Comparison of ENCODE assay signal across 39 mouse cellular contexts in genomic region chr3:138464573-138465147, GRCm38 (mm10). TPM values are rescaled to one million over a fixed set of nuclear protein-coding genes. Genes with fewer than 3 reads are reported as not detected.
A peak's percentile ranks its signal among the peaks of the same experiment; 100 is the strongest.
DNase-seq lines count a peak whose midpoint lies in the region; ATAC-seq and TF ChIP-seq lines count a peak whose summit lies in the region.
"Had no signal": no experiment of that assay in that cellular context is flagged by ENCODE, and none has a peak within 500 bp of the region (broad histone marks: within the 10 kb centered on the region; RNA-seq: fewer than 3 reads in every experiment).

No protein-coding gene starts in this region.

- H3K27me3 ChIP-seq in limb, embryonic 12.5 days = no peaks in the 10 kb centered on the region
- H3K27me3 ChIP-seq in limb, embryonic 10.5 days (ENCODE audit: low read depth, poor library complexity, severe bottlenecking) = no peaks in the 10 kb centered on the region
- no peaks in the 10 kb centered on the region for H3K27me3 ChIP-seq in lung, embryonic 16.5 days (ENCODE audit: control insufficient read depth, insufficient read depth, low read depth, low read length)
- H3K27me3 ChIP-seq in liver, postnatal 0 days (ENCODE audit: insufficient read depth, low read length) = no peaks in the 10 kb centered on the region
- H3K27me3 ChIP-seq: forebrain, embryonic 13.5 days; heart, embryonic 12.5 days; megakaryocyte, embryonic 14.5 days; midbrain, embryonic 12.5 days; neural tube, embryonic 13.5 days had no signal

- ATAC-seq in limb, embryonic 12.5 days (ENCODE audit: insufficient number of reproducible peaks, insufficient read depth, low FRiP score, low TSS enrichment, low read depth) = no peak
- ATAC-seq in lung, embryonic 16.5 days (ENCODE audit: low read depth) = 0 out of 2 replicates have a peak, but pooled peaks have one; percentile 23
- ATAC-seq in liver, postnatal 0 days = peak; percentile 8; the same call in 1 of the 2 replicates
- ATAC-seq: CD4-positive, CD25-positive, alpha-beta regulatory T cell, adult 4 months; forebrain, embryonic 13.5 days; intestine, postnatal 0 days had no signal

- no peak overlapping the region for H3K4me2 ChIP-seq in limb, embryonic 12.5 days
- no peak overlapping the region for H3K4me2 ChIP-seq in lung, embryonic 16.5 days (ENCODE audit: low read depth, low read length)
- no peak overlapping the region for H3K4me2 ChIP-seq in liver, postnatal 0 days (ENCODE audit: low read depth, low read length)
- H3K4me2 ChIP-seq: forebrain, embryonic 13.5 days; heart, embryonic 12.5 days; hindbrain, embryonic 14.5 days; midbrain, embryonic 12.5 days; neural tube, embryonic 13.5 days had no signal

- no peaks in the 10 kb centered on the region for H3K9me3 ChIP-seq in limb, embryonic 12.5 days
- no peaks in the 10 kb centered on the region for H3K9me3 ChIP-seq in limb, embryonic 10.5 days (replicated peaks)
- H3K9me3 ChIP-seq in lung, embryonic 16.5 days (ENCODE audit: control insufficient read depth, low read length) = no peaks in the 10 kb centered on the region
- H3K9me3 ChIP-seq in liver, postnatal 0 days (ENCODE audit: low read length) = no peaks in the 10 kb centered on the region
- H3K9me3 ChIP-seq: forebrain, embryonic 13.5 days; heart, embryonic 12.5 days; megakaryocyte, embryonic 14.5 days; midbrain, embryonic 12.5 days; neural tube, embryonic 13.5 days had no signal

- no peak overlapping the region for H3K9ac ChIP-seq in limb, embryonic 12.5 days (replicated peaks)
- H3K9ac ChIP-seq in lung, embryonic 16.5 days (ENCODE audit: low read length) = no peak overlapping the region
- no peak overlapping the region for H3K9ac ChIP-seq in liver, postnatal 0 days (replicated peaks)
- H3K9ac ChIP-seq: forebrain, embryonic 13.5 days; heart, embryonic 12.5 days; hindbrain, embryonic 14.5 days; liver, embryonic 14.5 days; midbrain, embryonic 12.5 days; neural tube, embryonic 13.5 days had no signal

- H3K4me3 ChIP-seq in limb, embryonic 12.5 days (replicated peaks) = no peak overlapping the region
- H3K4me3 ChIP-seq in limb, embryonic 10.5 days = no peak overlapping the region
- H3K4me3 ChIP-seq in lung, embryonic 16.5 days (ENCODE audit: low read length) = no peak overlapping the region
- no peak overlapping the region for H3K4me3 ChIP-seq in liver, postnatal 0 days (ENCODE audit: low read depth, low read length)
- H3K4me3 ChIP-seq: forebrain, embryonic 13.5 days; heart, embryonic 12.5 days; left cerebral cortex, adult 2 months; megakaryocyte, embryonic 14.5 days; midbrain, embryonic 12.5 days; neural tube, embryonic 13.5 days had no signal

- H3K36me3 ChIP-seq in limb, embryonic 12.5 days = peaks cover 89% of the 10 kb centered on the region
- peaks cover 96% of the 10 kb centered on the region for H3K36me3 ChIP-seq in limb, embryonic 10.5 days
- H3K36me3 ChIP-seq in lung, embryonic 16.5 days (ENCODE audit: control insufficient read depth, insufficient read depth, low read length) = peaks cover 50% of the 10 kb centered on the region
- peaks cover 51% of the 10 kb centered on the region for H3K36me3 ChIP-seq in liver, postnatal 0 days (replicated peaks; ENCODE audit: insufficient read depth, low read length)

- intact Hi-C loops in left cerebral cortex, postnatal 36 days (cut with DNase I) = loop anchor here (10.0 kb wide), 2 partner anchors 440 to 730 kb away; no protein-coding TSS in a partner anchor

- H3K4me1 ChIP-seq in limb, embryonic 12.5 days (replicated peaks) = no peaks in the 10 kb centered on the region
- no peaks in the 10 kb centered on the region for H3K4me1 ChIP-seq in limb, embryonic 10.5 days
- H3K4me1 ChIP-seq in lung, embryonic 16.5 days (replicated peaks; ENCODE audit: control insufficient read depth, insufficient read depth, low read length) = no peaks in the 10 kb centered on the region
- peaks cover 4% of the 10 kb centered on the region; the same call in 1 of the 2 replicates for H3K4me1 ChIP-seq in liver, postnatal 0 days (ENCODE audit: insufficient read depth)
- H3K4me1 ChIP-seq: forebrain, embryonic 13.5 days; heart, embryonic 12.5 days; midbrain, embryonic 12.5 days; neural tube, embryonic 13.5 days had no signal

- 71% methylated on average over 16 of the region's 16 CpGs for WGBS in limb, embryonic 12.5 days
- 77% methylated on average over 16 of the region's 16 CpGs for WGBS in limb, embryonic 10.5 days
- WGBS in lung, embryonic 16.5 days = 58% methylated on average over 16 of the region's 16 CpGs
- 63% methylated on average over 16 of the region's 16 CpGs for WGBS in liver, postnatal 0 days (ENCODE audit: insufficient replicate concordance)

- TF ChIP-seq EP300 in liver, postnatal 0 days (IDR thresholded peaks at IDR 0.05; ENCODE audit: low read depth) = no peak

- 0 out of 2 replicates have a peak overlapping the region, but pooled peaks have one; percentile 18 for H3K27ac ChIP-seq in limb, embryonic 12.5 days
- H3K27ac ChIP-seq in limb, embryonic 10.5 days = no peak overlapping the region
- H3K27ac ChIP-seq in lung, embryonic 16.5 days (ENCODE audit: low read length) = no peak overlapping the region
- H3K27ac ChIP-seq in liver, postnatal 0 days (ENCODE audit: low read depth) = peak overlapping the region; percentile 60
- H3K27ac ChIP-seq: forebrain, embryonic 13.5 days; hindbrain, embryonic 14.5 days; left cerebral cortex, adult 2 months; liver, embryonic 14.5 days; midbrain, embryonic 12.5 days; neural tube, embryonic 13.5 days had no signal

- no peak for TF ChIP-seq CTCF in liver, postnatal 0 days (IDR thresholded peaks at IDR 0.05; ENCODE audit: low read depth)

- DNase-seq in limb, embryonic 10.5 days (ENCODE audit: low spot score) = no peak
- DNase-seq in lung, adult 18-20 months = no peak
- DNase-seq in liver, postnatal 0 days = no peak
- DNase-seq in frontal cortex, postnatal 36 days (ENCODE audit: low spot score in 2 of 2) = no peak
- no peak for DNase-seq in left cerebral cortex, adult 9 months (ENCODE audit: low spot score in 2 of 2)
- no peak for DNase-seq in left cerebral cortex, postnatal 36 days (ENCODE audit: low spot score in 2 of 2)
- DNase-seq: adrenal gland, postnatal 14 days; cerebellum, adult 8-10 months; cerebellum, postnatal 25 days; gastrocnemius, postnatal 14 days; heart, adult 18-20 months; heart, postnatal 4 days; kidney, postnatal 25 days; lung, postnatal 14 days; retina, postnatal 1 day; right cerebral cortex, postnatal 25 days; spleen, adult 18-20 months; thymus, adult 18-20 months; thymus, postnatal 25 days had no signal

RNA-seq across cellular contexts. Expression of gene Adh5, which starts 21.8 kb away (rescaled TPM):
- polyA plus RNA-seq in limb, embryonic 12.5 days (2016; fragmentation: Nextera tagmentation; extraction: Ambion mirVana) = 207 and 222 TPM in 2 replicates
- 256 and 282 TPM in 2 replicates for polyA plus RNA-seq in limb, embryonic 10.5 days (2016; fragmentation: Nextera tagmentation; extraction: Ambion mirVana)
- polyA plus RNA-seq in lung, embryonic 16.5 days (2015; fragmentation: Nextera tagmentation; extraction: Ambion mirVana) = 212 and 215 TPM in 2 replicates
- 247 and 271 TPM in 2 replicates for polyA plus RNA-seq in liver, postnatal 0 days (2015; fragmentation: Nextera tagmentation; extraction: Ambion mirVana)
- total RNA-seq in left cerebral cortex, postnatal 36 days (2021) = 10 to 100 TPM; 60.8 to 64.3 TPM

RNA-seq across cellular contexts. Expression of gene Metap1, which starts 24.7 kb away (rescaled TPM):
- 44.1 and 44.2 TPM in 2 replicates for polyA plus RNA-seq in limb, embryonic 12.5 days (2016; fragmentation: Nextera tagmentation; extraction: Ambion mirVana)
- polyA plus RNA-seq in limb, embryonic 10.5 days (2016; fragmentation: Nextera tagmentation; extraction: Ambion mirVana) = 49.7 and 51.1 TPM in 2 replicates
- 46.6 and 48.2 TPM in 2 replicates for polyA plus RNA-seq in lung, embryonic 16.5 days (2015; fragmentation: Nextera tagmentation; extraction: Ambion mirVana)
- 17.3 and 17.4 TPM in 2 replicates for polyA plus RNA-seq in liver, postnatal 0 days (2015; fragmentation: Nextera tagmentation; extraction: Ambion mirVana)
- total RNA-seq in left cerebral cortex, postnatal 36 days (2021) = 10 to 100 TPM; 38.1 to 39.7 TPM

RNA-seq across cellular contexts. Expression of gene Adh4, which starts 49.4 kb away (rescaled TPM):
- polyA plus RNA-seq in limb, embryonic 12.5 days (2016; fragmentation: Nextera tagmentation; extraction: Ambion mirVana) = not detected in 2 replicates
- not detected in 2 replicates for polyA plus RNA-seq in limb, embryonic 10.5 days (2016; fragmentation: Nextera tagmentation; extraction: Ambion mirVana)
- polyA plus RNA-seq in lung, embryonic 16.5 days (2015; fragmentation: Nextera tagmentation; extraction: Ambion mirVana) = not detected in 2 replicates
- 0.82 and 1.6 TPM in 2 replicates for polyA plus RNA-seq in liver, postnatal 0 days (2015; fragmentation: Nextera tagmentation; extraction: Ambion mirVana)
- not detected for total RNA-seq in left cerebral cortex, postnatal 36 days (2021)
- total RNA-seq: gastrocnemius, postnatal 14 days; heart, adult 18-20 months; heart, postnatal 4 days; layer of hippocampus, adult 18-20 months; layer of hippocampus, postnatal 10 days; left cerebral cortex, adult 2 months; midbrain, postnatal 0 days had no signal
- polyA plus RNA-seq: CD4-positive, CD25-positive, alpha-beta regulatory T cell, adult 4 months; embryonic facial prominence, embryonic 11.5 days; forebrain, embryonic 13.5 days; heart, embryonic 12.5 days; heart, postnatal 0 days; kidney, embryonic 14.5 days; limb, embryonic 11.5 days; midbrain, embryonic 12.5 days; midbrain, postnatal 0 days; neural tube, embryonic 13.5 days; stomach, embryonic 16.5 days had no signal

Comparison
In these comparisons a context has a peak if more than half of its experiments do, and no peak if none do; other contexts are left out.
1. H3K27ac ChIP-seq: peak in limb, embryonic 12.5 days (single experiment) and liver, postnatal 0 days (single experiment); none in limb, embryonic 10.5 days (single experiment) and lung, embryonic 16.5 days (single experiment).